Mouse (Mus musculus): ENCODE data around the gene Ccdc58.
A peak's percentile ranks its signal among the peaks of the same experiment; 100 is the strongest.
"Not testable (repeated sequence)": the region's sequence is repeated elsewhere in the genome, so short reads cannot be mapped to it uniquely, and the experiment has no call there.

Gene Ccdc58

GRCm38 (mm10) chr16:36071450-36072379, at the start of gene Ccdc58, which contains the start of gene Fam162a:
Gene Ccdc58, plus strand, starts transcription at chr16:36071685.
Gene Fam162a, minus strand, starts transcription at chr16:36071594.
- DNase-seq, result peak; percentile 93

- not testable (repeated sequence) for DNase-seq
These were observed 43.4 kb upstream of the Ccdc58 start for GRCm38 (mm10) chr16:36028120-36028519.

GRCm38 (mm10) chr16:36040640-36041624, 30.6 kb upstream of the Ccdc58 start, which contains the start of gene Wdr5b:
Gene Wdr5b, plus strand, starts transcription at chr16:36041190.
- peak; percentile 89 for DNase-seq

- DNase-seq, result no peak
These were observed 29.9 kb upstream of the Ccdc58 start for GRCm38 (mm10) chr16:36041625-36042020.

DNA sequence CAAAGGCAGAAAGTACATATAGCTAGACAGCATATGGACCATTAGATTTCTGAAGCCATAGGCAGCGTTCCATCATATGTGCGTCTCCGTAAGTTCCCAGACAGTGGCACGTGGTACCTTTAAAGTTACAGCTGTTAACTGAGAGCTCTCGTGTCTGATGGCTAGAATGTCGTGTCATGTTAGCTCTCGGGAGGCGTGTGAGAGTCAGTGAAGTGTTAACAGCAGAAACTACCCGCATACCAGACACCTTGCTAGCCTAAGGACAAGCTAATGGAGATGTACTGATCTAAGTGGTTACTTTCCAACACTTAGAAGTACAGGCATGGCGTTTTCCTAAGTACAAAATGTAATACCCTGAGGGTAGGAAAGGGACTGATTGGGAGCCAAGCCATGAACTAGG, 28.4 kb upstream of the Ccdc58 start:
- no peak for DNase-seq

GRCm38 (mm10) chr16:36043964-36044363, 27.5 kb upstream of the Ccdc58 start:
- no peak for DNase-seq

- DNase-seq, result no peak
These were observed 23.9 kb upstream of the Ccdc58 start for GRCm38 (mm10) chr16:36047538-36047937.

DNA sequence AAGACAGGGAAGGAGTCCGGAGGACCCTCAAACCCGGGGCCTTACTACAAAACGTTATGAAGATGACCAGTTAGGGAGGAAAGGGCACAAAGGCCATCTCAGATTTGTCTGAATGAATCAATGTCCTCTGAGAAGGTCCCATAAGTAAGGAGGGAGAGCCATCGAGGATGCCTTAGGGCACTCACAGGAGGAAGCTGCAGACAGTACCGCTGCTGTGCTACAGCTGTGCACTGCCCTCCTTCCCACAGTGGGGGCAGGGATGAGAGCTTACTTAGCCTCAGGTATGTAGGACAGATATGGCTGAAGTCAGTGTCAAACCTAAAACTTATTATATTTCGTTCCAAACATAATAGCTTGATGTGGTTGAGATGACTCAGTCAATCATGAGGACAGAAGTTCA, 20.0 kb upstream of the Ccdc58 start:
- DNase-seq, result no peak

DNA sequence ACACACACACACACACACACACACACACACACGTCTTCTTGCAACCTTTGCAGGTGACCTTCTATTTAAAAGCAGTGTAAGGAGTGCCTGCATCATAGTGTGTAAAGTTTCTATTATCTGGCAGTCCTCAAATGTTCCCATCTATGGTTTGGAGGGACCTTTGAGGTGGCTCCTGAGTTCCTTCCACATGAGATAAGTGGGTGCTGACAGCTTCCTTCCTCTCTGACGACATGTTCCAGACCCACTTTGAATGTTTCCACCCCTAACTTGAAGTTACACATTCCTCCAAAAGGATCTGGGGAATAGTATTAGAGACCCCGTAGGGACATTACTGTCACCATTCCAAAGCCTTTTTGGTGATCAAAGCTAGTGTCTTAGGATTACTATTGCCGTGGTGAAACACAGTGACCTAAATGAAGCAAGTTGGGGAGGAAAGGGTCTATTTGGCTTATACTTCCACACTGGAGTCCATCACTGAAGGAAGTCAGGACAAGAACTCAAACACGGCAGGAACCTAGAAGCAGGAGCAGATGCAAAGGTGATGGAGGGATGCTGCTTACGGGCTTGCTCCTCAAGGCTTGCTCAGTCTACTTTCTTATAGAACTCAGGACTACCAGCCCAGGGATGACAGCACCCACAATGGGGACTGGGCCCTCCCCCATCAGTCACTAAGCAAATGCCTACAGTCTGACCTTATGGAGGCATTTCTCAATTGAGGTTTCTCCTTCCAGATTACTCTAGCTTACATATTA, 17.8 kb upstream of the Ccdc58 start:
- no peak for DNase-seq

DNA sequence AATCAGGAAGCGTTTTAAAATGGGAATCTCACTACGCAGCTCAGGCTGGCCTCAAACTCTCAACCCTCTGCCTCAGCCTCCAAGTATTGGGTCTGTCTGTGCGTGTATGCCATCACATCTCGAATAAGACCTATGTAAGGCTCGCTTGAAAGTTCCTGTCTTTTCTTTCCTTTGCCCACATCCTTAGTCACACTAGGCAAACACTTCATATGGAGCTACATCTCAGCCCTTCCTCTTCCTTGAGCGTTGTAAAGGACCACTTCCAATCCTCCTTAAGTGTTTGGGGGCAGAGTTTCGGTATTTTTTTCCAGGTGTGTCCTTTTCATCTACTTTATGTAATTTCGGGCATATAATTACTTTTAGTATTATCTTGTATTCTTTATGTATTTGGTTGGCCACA, 16.6 kb upstream of the Ccdc58 start:
- no peak for DNase-seq

DNA sequence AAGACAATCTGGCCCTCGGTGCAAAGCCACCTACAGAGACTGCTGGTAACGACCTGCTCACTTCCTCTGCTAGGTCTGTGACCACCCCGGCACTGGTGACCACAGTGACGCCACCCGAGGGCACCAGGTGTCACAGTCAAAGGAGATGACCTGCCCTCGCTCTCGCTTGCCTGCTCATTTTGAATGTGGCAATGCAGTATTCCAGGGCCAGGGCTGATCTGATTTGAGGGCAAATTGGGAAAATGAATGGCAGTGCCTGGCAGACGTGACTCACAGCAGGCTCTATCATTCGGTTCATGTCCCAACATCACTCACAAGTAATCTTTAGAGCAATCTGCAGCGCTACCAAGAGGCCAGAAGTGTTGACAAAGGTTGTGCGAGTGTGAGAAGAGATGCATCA, 15.1 kb upstream of the Ccdc58 start:
- DNase-seq, result no peak

- DNase-seq, result no peak
These were observed 13.5 kb upstream of the Ccdc58 start for GRCm38 (mm10) chr16:36057933-36058475.

GRCm38 (mm10) chr16:36062534-36062933, 9.0 kb upstream of the Ccdc58 start:
- not testable (repeated sequence) for DNase-seq

- DNase-seq, result no peak
These were observed 8.2 kb upstream of the Ccdc58 start for GRCm38 (mm10) chr16:36063315-36063714.

DNA sequence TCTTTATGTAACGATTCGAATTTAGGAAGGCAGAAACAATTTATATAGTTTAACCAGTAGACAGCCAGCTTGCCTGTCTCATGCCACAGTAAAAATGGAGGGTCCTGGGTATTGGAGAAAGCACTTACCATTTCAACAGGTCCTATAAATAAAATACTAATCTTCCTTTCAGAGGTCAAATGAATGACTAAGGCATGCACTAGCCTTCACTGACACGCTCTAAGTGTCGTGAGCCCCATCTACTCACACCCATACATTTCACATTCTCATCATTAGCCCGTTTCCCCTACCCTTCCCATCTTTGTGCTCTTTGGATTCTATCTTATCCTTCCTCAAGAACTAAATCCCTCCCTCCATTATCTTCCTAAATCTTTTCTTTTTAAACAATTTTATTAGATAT, 6.6 kb upstream of the Ccdc58 start:
- DNase-seq, result no peak

DNA sequence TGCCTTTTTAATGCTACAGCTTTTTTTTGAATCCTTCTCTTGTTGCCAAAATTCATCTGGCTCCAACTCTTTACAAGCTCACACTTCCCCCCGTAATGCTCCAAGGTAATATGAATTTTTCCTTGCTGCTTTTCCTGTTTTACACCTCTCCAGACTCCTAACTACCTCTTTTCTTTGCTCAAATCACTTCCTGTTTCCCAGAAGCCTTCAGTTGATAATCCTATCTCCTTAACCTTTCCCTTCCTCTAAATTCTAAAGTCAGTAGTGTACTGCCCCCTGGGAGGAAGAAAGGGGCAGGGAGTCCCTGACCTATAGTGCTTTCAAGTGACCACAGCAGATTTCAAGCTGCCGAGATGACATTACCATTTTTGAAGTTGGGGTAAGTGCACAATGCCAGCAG, 3.8 kb upstream of the Ccdc58 start:
- no peak for DNase-seq

DNA sequence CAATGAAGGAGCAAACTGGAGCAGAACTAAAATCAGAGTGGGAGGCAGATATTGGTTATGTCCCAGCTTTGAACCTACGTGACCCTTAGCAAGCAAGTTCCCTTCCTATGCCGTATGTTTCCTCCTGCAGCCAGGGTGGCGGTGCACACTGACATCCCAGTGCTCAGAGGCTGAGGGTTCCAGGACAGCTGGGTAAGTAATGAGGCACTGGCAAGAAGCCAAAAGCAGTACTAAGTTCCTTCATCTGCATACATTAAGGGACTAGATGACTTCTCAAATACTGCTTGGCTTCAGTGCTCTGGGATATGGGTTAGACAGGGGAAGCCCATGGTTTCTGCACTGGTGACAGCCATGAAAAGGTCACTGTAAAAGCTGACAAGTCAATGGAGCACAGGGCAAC, 3.1 kb upstream of the Ccdc58 start:
- DNase-seq, result no peak

GRCm38 (mm10) chr16:36069819-36070575, 1.5 kb upstream of the Ccdc58 start:
- DNase-seq, result no peak

DNA sequence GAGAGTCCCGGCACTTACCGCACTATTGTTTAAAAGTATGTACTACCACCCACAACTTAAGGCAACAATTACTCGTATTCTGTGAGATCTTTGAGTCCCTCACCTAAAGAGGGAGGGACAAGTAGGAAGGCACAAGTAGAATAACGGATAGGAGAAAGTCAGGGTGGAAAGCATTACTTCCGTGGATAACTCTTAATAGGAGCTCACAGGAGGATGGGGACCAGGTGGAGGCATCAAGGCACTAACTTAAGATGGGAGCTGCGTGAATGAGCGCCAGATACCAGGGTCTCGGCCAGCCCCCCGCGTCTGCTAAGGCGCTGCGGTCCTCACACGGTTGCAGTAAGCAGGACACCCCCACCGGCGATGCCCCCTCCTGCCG, 425 bp upstream of the Ccdc58 start:
- DNase-seq, result no peak

DNA sequence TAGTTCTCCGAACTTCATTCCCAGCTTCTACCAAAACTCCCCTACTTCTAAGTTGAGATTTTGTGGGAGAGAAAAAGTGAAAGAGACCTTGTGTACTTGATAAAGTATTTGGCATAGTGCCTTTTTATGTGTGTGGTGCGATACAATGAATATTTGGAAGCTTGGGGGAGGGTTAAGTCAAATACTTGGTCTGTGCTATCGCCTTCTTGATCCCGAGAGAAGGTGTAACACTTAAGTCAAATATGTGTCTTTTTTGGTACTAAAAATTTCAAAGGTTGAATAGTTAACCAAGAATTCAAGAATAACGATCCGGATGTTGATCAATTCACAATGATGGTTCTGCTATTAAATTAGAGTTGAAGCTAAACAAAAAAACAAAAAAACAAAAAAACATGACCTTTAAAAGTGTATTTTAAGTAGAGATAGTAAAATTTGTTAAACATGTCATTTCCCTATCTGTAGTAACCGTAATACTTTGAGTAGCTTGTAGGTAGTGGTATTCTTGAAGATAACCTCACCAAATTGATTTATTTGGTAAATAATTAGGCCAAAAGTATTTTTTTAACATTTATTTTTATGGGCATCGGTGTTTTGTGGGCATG, 1.0 kb downstream of the Ccdc58 start:
- DNase-seq, result no peak

- DNase-seq, result no peak
These were observed 3.3 kb downstream of the Ccdc58 start for GRCm38 (mm10) chr16:36074772-36075171.
